Mouse (Mus musculus) forebrain, embryonic 13.5 days (tissue): Measurements from ENCODE around the gene Hmg20b. TPM values are rescaled to one million over a fixed set of nuclear protein-coding genes. Genes with fewer than 3 reads are reported as not detected.

Experiments used
- ATAC-seq: fragments of 200-750 bp; cut with Nextera tagmentation; 2 replicates; pipeline ENCODE4 v1.8.0; 2017
- H3K27ac ChIP-seq: fragments of 300-500 bp; sonication (generic); 2 replicates; pipeline ENCODE4 v1.5.1; 2015; ENCODE audit warnings: inconsistent platforms, mild to moderate bottlenecking, moderate library complexity
- H3K27me3 ChIP-seq: fragments of 300-500 bp; sonication (generic); 2 replicates; pipeline ENCODE4 v1.6.1; 2015; ENCODE audit warnings: mild to moderate bottlenecking, inconsistent platforms
- H3K36me3 ChIP-seq: fragments of 300-500 bp; sonication (generic); 2 replicates; pipeline ENCODE4 v1.6.1; 2015; ENCODE audit warnings: mild to moderate bottlenecking, inconsistent platforms; ENCODE audit not compliant: poor library complexity, severe bottlenecking
- H3K4me1 ChIP-seq: fragments of 300-500 bp; sonication (generic); 2 replicates; pipeline ENCODE4 v1.6.1; 2015; ENCODE audit warnings: inconsistent platforms
- H3K4me2 ChIP-seq: fragments of 300-500 bp; sonication (generic); 2 replicates; pipeline ENCODE4 v1.6.1; 2015; ENCODE audit warnings: inconsistent platforms, mild to moderate bottlenecking, moderate library complexity
- H3K4me3 ChIP-seq: fragments of 300-500 bp; sonication (generic); 2 replicates; pipeline ENCODE4 v1.5.1; 2015; ENCODE audit warnings: mild to moderate bottlenecking, inconsistent platforms
- H3K9ac ChIP-seq: fragments of 300-500 bp; sonication (generic); 2 replicates; pipeline ENCODE4 v1.6.1; 2015; ENCODE audit warnings: mild to moderate bottlenecking, inconsistent platforms
- H3K9me3 ChIP-seq: fragments of 300-500 bp; sonication (generic); replicated peaks from 2 replicates; pipeline ENCODE4 v1.6.1; 2016; ENCODE audit warnings: inconsistent platforms
- WGBS: fragments of 180-500 bp; shearing (Covaris S2); methylation state at CpG from one replicate; pipeline ENCODE4 v1.1.7; 2015; 5-methylcytosine and 5-hydroxymethylcytosine counted together
- polyA plus RNA-seq: library from polyadenylated mRNA; unstranded; fragments of >200 nt; fragmentation: Nextera tagmentation; extraction: Ambion mirVana; gene quantifications from 2 replicates; pipeline ENCODE4 v1.2.1, GENCODE M21; 2015

Hmg20b gene
- polyA plus RNA-seq, 1 experiment from 2014 or later: 60.6 TPM

DNA sequence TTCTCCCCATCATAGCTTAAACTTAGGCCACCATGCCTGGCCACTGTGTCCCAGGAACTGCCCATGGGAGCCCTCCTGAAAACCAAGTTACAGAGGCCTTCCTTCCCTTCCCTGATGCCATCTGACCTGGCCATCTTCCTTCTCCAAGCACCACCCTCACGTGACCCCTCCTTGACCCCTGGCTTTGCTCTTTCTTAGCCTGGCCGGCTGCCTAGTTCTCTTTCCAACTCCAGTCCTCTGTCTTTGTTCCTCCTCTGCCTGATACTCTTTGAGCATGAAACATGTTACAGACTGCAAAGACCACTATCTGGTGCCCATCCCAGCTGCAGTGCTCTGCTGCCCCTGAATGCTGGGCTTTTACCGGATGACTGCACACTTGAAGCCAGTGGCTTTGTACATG is 39.1 kb upstream of the Hmg20b start:
- 46% methylated on average over 3 of the region's 3 CpGs for WGBS
- Histone ChIP-seq H3K27ac (no peak overlapping the region), H3K36me3 (peaks cover 48% of the 10 kb centered on the region), H3K4me3 (no peak overlapping the region), H3K4me1 (peaks cover 32% of the 10 kb centered on the region), H3K9me3 (no peaks in the 10 kb centered on the region), H3K9ac (0 out of 2 replicates have a peak overlapping the region, but pooled peaks have one; percentile 9), H3K27me3 (no peaks in the 10 kb centered on the region), H3K4me2 (no peak overlapping the region)
- no peak for ATAC-seq

DNA sequence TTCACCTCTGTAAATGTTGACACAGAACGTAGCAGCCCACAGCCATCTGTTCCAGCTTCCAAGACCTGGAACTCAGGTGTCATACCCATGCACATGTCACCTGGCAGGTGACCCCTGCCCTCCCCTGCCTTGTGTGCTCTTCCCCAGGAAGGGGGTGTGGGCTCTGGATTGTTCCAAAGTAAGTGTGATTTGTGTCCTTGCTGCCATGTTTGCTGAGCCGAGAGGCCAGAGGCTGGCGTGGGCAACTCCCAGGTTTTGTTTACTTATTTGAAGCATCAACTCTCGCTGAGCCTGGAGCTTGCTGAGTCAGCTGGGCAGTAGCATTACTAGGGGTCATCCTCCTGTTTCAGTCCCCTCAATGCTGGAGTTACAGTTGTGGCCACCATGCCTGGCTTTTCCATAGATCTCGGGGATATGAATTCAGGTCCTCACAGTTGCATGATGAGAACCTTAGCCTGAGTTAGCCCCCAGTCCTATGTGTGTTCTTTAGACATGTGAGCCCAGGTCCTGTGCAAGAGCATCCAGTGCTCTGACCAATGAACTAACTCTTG is 38.3 kb upstream of the Hmg20b start, which contains the start of gene Gm48552:
Gene Gm48552, plus strand, starts transcription at position 501 of the 551 bp plus-strand sequence.
- no peak for ATAC-seq
- H3K9ac ChIP-seq: 0 out of 2 replicates have a peak within 1 kb of the TSS, but pooled peaks have one; percentile 9
- no peaks in the 10 kb centered on the region for H3K27me3 ChIP-seq

DNA sequence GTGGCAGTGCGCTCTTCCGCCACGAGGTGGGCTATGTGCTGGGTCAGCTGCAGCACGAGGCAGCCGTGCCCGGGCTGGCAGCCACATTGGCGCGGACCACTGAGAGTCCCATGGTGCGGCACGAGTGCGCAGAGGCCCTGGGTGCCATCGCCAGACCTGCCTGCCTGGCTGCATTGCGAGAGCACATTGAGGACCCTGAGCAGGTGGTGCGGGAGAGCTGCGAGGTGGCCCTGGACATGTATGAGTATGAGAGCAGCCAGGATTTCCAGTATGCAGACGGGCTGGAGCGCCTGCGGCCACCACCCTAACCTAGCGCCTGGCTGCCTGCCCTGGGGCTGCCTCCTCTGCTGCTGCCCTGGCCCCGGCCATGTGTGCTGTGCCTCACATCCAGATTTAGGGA is 37.4 kb upstream of the Hmg20b start:
- no peak overlapping the region for H3K27ac ChIP-seq
- no peak for ATAC-seq
- H3K9ac ChIP-seq: no peak overlapping the region
- H3K4me3 ChIP-seq: no peak overlapping the region
- no peaks in the 10 kb centered on the region for H3K9me3 ChIP-seq
- 97% methylated on average over 20 of the region's 20 CpGs for WGBS
- no peaks in the 10 kb centered on the region for H3K27me3 ChIP-seq
- no peak overlapping the region for H3K4me2 ChIP-seq
- peaks cover 48% of the 10 kb centered on the region for H3K36me3 ChIP-seq
- H3K4me1 ChIP-seq: peaks cover 21% of the 10 kb centered on the region

More for the DNA sequence above, 38.3 kb upstream of the Hmg20b start, which contains the start of gene Gm48552:
- H3K9me3 ChIP-seq: no peaks in the 10 kb centered on the region
- 88% methylated on average over 5 of the region's 5 CpGs for WGBS
- no peak within 1 kb of the TSS for H3K4me2 ChIP-seq
- no peak within 1 kb of the TSS for H3K27ac ChIP-seq
- peaks cover 48% of the 10 kb centered on the region for H3K36me3 ChIP-seq
- H3K4me1 ChIP-seq: peaks cover 28% of the 10 kb centered on the region
- H3K4me3 ChIP-seq: no peak within 1 kb of the TSS

DNA sequence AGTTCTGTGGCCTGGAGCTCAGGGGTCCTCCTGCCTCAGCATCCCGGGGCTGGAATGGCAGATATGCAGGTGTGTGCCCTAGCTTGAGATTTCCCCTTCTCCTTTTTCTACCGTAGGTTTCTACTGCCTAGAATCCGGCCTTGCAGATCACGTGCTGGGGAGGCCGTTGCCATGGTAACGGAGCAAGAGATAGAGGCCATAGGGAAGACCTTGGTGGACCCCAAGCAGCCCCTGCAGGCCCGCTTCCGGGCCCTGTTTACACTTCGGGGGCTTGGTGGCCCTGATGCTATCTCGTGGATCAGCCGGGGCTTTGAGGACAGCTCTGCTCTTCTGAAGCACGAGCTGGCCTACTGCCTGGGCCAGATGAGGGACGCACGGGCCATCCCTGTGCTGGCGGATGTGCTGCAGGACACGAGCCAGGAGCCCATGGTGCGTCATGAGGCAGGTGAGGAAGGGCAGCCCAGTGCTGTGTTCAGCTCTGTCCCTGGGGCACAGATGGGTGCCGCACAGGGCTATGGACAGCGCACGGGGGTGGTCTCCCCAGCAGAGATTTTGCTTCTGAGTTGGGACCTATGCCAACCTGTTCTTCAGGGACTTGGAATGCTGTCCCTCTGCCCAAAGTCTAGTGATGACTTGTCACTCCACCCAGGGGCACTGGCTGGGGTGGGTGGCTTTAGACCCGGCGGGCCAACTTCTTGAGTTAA is 35.5 kb upstream of the Hmg20b start:
- H3K4me3 ChIP-seq: peak overlapping the region; percentile 97
- no peak overlapping the region for H3K27ac ChIP-seq
- no peak for ATAC-seq
- H3K4me2 ChIP-seq: peak overlapping the region; percentile 94
- peaks cover 37% of the 10 kb centered on the region for H3K36me3 ChIP-seq
- 88% methylated on average over 22 of the region's 22 CpGs for WGBS
- H3K4me1 ChIP-seq: peaks cover 21% of the 10 kb centered on the region
- H3K27me3 ChIP-seq: no peaks in the 10 kb centered on the region
- no peaks in the 10 kb centered on the region for H3K9me3 ChIP-seq
- H3K9ac ChIP-seq: peak overlapping the region; percentile 87; the same call in 1 of the 2 replicates

DNA sequence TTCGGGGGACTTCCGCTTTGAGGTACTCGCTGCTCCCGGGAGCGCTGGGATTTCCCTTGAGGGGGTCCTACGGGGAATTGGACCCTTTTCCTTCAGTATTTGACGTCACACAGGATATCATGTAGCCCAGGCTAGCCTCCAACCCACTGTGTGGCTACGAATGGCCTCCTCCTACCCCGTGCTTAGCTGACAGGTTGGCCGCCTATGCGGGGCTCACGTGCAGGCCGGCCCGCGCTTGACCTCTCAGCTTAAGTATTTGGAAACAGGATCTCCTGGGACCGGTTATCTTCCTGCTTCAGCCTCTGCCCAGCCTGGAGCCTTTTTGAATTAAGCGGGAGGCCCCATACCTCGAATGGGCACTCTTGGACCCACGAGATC is 34.3 kb upstream of the Hmg20b start:
- Histone ChIP-seq H3K4me1 (peaks cover 18% of the 10 kb centered on the region), H3K27ac (peak overlapping the region; percentile 84), H3K9me3 (no peaks in the 10 kb centered on the region), H3K27me3 (no peaks in the 10 kb centered on the region), H3K4me3 (peak overlapping the region; percentile 97), H3K9ac (peak overlapping the region; percentile 87), H3K36me3 (peaks cover 32% of the 10 kb centered on the region), H3K4me2 (peak overlapping the region; percentile 94)
- WGBS: under 1% methylated on average over 19 of the region's 19 CpGs
- ATAC-seq: peak; percentile 28; the same call in 1 of the 2 replicates

DNA sequence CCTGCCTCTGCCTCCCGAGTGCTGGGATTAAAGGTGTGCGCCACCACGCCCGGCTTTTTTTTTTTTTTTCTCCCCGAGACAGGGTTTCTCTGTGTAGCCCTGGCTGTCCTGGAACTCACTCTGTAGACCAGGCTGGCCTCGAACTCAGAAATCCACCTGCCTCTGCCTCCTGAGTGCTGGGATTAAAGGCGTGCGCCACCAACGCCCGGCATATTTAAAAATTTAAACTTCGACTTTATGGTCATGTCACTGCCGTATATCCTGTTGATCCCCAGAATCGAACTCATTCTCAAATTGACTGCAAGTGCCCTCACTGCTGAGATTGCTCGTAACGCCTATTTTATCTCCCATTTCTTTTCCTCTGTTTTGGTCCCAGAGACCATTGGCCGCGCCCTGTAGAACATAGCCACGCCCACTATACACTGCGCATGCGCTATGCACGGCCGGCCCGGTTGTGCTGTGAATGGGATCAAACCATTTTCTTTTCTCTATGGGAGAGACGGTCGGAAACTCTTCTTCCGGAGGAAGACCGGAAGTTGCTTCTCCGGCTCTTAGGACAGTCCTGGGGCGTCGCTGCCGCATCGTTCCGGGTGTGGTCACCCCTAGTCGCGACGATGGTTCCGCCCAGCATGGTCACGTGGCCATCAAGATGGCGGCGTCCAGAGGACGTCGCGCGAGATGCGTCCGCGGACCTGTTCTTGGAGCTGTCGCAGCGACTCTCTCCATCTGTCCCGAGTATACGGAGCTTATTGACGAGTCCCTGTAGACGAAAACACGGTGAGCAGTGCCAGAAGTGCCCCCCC is 33.7 kb upstream of the Hmg20b start, which contains the start of the genes Dohh and Gm48551:
Gene Dohh, plus strand, starts transcription at position 627 of the 803 bp plus-strand sequence.
Gene Gm48551, plus strand, starts transcription at position 665 of the 803 bp plus-strand sequence.
- H3K27ac ChIP-seq: peak within 1 kb of the TSS; percentile 84
- H3K9me3 ChIP-seq: no peaks in the 10 kb centered on the region
- peak within 1 kb of the TSS; percentile 87 for H3K9ac ChIP-seq
- 10% methylated on average over 54 of the region's 54 CpGs for WGBS
- peak within 1 kb of the TSS; percentile 97 for H3K4me3 ChIP-seq
- peaks cover 19% of the 10 kb centered on the region for H3K4me1 ChIP-seq
- peak; percentile 96 for ATAC-seq
- no peaks in the 10 kb centered on the region for H3K27me3 ChIP-seq
- H3K36me3 ChIP-seq: peaks cover 32% of the 10 kb centered on the region
- H3K4me2 ChIP-seq: peak within 1 kb of the TSS; percentile 94

DNA sequence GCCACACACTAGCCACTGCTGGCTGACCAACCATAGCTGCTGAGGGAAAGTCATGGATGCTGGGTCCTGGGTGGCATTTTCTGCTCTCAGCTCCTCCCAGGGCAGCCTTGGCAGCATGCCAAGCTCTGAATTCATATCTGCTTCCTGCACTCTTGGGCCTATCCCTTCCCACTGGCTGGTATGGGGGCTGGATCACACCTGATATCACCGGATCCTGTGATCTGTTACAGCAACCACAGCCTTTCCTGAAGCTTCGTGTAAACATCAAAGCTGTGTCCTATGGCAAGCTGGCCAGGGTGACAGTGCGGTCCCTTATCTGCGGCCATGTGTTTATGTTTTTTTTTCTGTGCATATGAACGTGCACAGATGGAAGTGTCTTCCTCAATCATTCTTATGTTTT is 31.8 kb upstream of the Hmg20b start:
- Histone ChIP-seq H3K27ac (no peak overlapping the region), H3K27me3 (no peaks in the 10 kb centered on the region), H3K9ac (peak overlapping the region; percentile 31; the same call in 1 of the 2 replicates), H3K4me3 (no peak overlapping the region), H3K4me2 (no peak overlapping the region), H3K4me1 (peaks cover 28% of the 10 kb centered on the region), H3K36me3 (peaks cover 14% of the 10 kb centered on the region), H3K9me3 (no peaks in the 10 kb centered on the region)
- no peak for ATAC-seq
- WGBS: 80% methylated on average over 5 of the region's 5 CpGs

DNA sequence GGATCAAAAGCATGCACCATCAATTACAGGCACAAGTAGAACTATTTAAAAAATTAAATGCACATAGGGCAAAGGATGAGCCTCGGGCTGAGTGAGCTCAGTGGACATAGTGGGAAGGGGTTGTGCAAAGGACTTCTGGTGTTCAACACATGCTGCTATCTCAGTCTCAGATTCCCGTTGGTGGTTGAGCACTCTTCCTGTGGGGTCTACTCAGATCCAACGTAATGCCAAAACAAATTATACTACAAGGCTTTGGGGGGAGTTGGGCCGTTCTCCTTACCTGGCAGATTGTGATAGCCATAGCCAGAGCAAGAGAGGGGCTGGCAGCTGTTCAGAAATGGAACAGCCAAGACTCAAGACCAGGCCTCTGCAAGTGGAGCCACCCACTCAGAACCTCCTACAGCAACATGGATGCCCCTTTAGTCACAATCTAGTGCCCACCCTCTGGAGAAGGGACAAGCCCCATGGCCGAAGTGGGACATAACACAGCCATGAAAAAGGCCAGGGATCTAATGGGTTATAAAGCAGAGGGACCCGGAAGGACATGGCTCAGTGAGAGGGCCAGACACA is 29.6 kb upstream of the Hmg20b start:
- H3K4me2 ChIP-seq: no peak overlapping the region
- no peak overlapping the region for H3K27ac ChIP-seq
- no peak overlapping the region for H3K9ac ChIP-seq
- H3K4me3 ChIP-seq: no peak overlapping the region
- 89% methylated on average over 6 of the region's 6 CpGs for WGBS
- peaks cover 13% of the 10 kb centered on the region for H3K36me3 ChIP-seq
- no peaks in the 10 kb centered on the region for H3K9me3 ChIP-seq
- no peak for ATAC-seq
- H3K4me1 ChIP-seq: peaks cover 35% of the 10 kb centered on the region
- no peaks in the 10 kb centered on the region for H3K27me3 ChIP-seq

DNA sequence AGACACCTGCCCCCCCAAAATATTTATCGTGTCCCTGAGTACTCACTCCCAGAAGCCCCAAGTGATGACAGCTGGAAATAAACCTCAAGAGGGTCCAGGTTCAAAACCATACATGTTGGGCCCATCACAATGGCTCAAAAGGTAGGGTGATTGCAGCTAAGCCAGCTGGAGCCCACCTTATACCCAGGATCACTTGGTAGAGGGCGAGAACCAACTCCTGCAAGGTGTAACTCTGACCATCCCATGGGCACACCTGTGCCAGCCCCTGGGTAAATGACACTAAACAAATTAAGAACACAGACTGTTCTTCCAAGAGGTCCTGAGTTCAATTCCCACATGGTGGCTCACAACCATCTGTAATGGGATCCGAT is 28.9 kb upstream of the Hmg20b start:
- Histone ChIP-seq H3K4me2 (peak overlapping the region; percentile 65), H3K36me3 (peaks cover 19% of the 10 kb centered on the region), H3K4me1 (peaks cover 32% of the 10 kb centered on the region), H3K9me3 (no peaks in the 10 kb centered on the region), H3K27ac (peak overlapping the region; percentile 69), H3K4me3 (peak overlapping the region; percentile 83), H3K9ac (peak overlapping the region; percentile 66), H3K27me3 (no peaks in the 10 kb centered on the region)
- ATAC-seq: peak; percentile 0; the same call in 1 of the 2 replicates
- WGBS: 53% methylated on average over 3 of the region's 3 CpGs

DNA sequence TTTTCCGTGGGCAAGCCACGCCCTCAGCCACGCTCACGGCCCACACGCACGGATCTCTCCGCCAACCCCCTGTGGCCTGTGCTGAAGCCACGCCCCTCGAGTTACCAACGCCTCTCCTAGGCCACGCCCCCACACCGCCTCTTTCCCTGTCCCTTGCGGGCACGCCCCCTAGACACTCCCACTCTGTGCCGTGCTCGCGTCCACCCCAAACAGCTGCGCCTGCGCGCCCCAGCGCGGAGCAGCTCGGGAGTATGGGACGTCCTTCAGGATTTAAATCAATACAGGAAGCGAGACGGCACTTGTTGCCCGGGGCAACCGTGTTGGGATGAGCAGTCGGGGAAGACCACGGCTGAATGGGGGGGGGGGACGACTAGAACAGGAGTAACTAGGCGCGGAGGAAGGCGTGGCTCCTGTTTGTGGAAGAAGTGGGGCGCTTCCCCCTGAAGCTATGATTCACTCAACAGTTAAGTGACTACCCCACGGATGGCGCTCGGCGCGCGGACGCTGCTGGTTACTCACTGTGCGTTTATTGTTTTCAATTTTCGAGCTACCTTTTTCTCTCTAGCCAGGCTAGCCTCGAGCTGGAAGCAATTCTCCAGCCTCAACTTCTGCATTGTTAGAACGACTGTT is 28.4 kb upstream of the Hmg20b start:
- no peaks in the 10 kb centered on the region for H3K27me3 ChIP-seq
- no peaks in the 10 kb centered on the region for H3K9me3 ChIP-seq
- peak overlapping the region; percentile 92 for H3K4me2 ChIP-seq
- peak overlapping the region; percentile 69 for H3K27ac ChIP-seq
- under 1% methylated on average over 46 of the region's 46 CpGs for WGBS
- peaks cover 24% of the 10 kb centered on the region for H3K36me3 ChIP-seq
- peaks cover 32% of the 10 kb centered on the region for H3K4me1 ChIP-seq
- H3K9ac ChIP-seq: peak overlapping the region; percentile 66
- peak overlapping the region; percentile 83 for H3K4me3 ChIP-seq
- peak; percentile 97 for ATAC-seq

DNA sequence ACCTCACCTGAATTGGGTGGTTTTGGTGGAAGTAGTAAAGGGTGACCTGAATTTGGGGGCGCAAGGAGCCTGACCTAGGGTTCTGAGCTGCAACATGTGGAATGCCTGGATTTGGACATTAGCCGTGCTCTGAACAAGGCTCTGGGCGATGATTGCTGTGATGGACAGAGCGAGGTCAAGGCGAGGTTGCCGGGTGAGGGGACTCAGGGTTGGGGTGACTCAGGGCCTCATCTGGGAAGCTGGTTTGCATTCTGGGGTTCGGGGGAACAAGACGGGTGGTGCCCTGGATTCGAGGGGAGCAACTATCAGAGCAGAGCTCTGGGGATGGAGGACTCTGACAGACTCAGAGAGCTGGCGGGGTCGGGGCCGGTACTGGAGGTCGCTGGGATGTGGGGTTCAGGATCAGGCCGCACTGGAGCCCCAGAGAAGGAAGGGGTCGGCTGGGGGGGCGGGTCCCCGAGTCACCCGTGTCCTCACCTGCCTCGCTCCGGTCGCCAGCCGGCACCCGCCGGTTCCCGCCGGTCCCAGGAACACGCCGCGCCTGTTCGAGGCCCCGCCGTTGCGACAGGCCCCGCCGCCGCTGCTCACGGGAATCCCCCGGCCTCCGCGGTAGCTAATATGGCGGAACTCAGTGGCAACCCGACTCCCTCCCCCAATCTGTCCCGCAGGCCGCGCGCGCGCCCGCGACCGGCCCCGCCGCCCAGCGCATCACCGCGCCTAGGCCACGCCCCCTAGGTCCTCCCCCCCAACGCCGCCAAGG is 27.7 kb upstream of the Hmg20b start, which contains the start of gene Fzr1:
Gene Fzr1, minus strand, starts transcription at position 724 of the 760 bp plus-strand sequence.
- WGBS: under 1% methylated on average over 36 of the region's 59 CpGs
- Histone ChIP-seq H3K4me2 (peak within 1 kb of the TSS; percentile 92), H3K9ac (peak within 1 kb of the TSS; percentile 94), H3K27me3 (no peaks in the 10 kb centered on the region), H3K27ac (peak within 1 kb of the TSS; percentile 73), H3K9me3 (no peaks in the 10 kb centered on the region), H3K36me3 (peaks cover 31% of the 10 kb centered on the region), H3K4me1 (peaks cover 32% of the 10 kb centered on the region), H3K4me3 (peak within 1 kb of the TSS; percentile 83)
- ATAC-seq: peak; percentile 70
